Mouse (Mus musculus) G1E (cell line): ENCODE results near the gene Batf3.

Experiments used
- CTCF ChIP-seq: IDR thresholded peaks from 2 replicates; pipeline ENCODE4 v1.5.1; 2012; ENCODE audit warnings: low read depth, low read length, inconsistent platforms, mixed read lengths
- GATA1 ChIP-seq: IDR thresholded peaks from 2 replicates; pipeline ENCODE4 v1.6.1; 2012; ENCODE audit warnings: borderline replicate concordance, low read length, inconsistent platforms, mixed read lengths
- POLR2AphosphoS5 ChIP-seq: IDR thresholded peaks from 2 replicates; pipeline ENCODE4 v1.6.1; 2012; ENCODE audit warnings: low read depth, low read length, inconsistent platforms; ENCODE audit not compliant: insufficient replicate concordance
- TAL1 ChIP-seq: conservative IDR thresholded peaks from 2 replicates; pipeline ENCODE4 v1.6.1; 2012; ENCODE audit warnings: low read depth, low read length, inconsistent platforms, mixed read lengths

DNA sequence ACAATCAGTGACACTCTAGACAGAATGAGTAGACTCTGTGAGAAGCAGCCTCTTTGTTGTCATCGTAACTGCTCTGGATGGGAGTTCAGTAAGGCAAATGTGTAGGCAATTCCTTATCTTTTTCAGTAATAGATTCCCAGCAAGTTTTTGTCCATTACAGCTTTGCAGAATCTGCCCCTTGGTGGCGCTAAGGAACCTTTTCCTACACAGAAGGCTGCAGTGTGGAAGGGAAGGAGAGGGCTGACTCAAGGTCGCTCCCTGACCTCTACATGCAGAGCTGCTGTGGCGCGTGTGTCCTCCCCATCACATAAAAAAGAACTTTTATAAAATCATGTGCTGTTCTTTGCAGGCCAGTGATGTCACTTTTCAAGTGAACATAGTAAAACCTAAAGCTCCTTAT lies 29.3 kb upstream of the Batf3 start:
- TF ChIP-seq CTCF (no peak), TAL1 (no peak), POLR2AphosphoS5 (no peak), GATA1 (no peak)
